In genomic region chr11:51084527-51084926, GRCm38 (mm10) we compare ENCODE assay signal across 22 mouse cellular contexts. TPM values are rescaled to one million over a fixed set of nuclear protein-coding genes. Genes with fewer than 3 reads are reported as not detected.
DNase-seq lines count a peak whose midpoint lies in the region; ATAC-seq lines count a peak whose summit lies in the region.
"Had no signal": no experiment of that assay in that cellular context is flagged by ENCODE, and none has a peak within 500 bp of the region (broad histone marks: within the 10 kb centered on the region; RNA-seq: fewer than 3 reads in every experiment).

No protein-coding gene starts in this region.

- peak; percentile 41 for DNase-seq in embryonic facial prominence, embryonic 14.5 days (ENCODE audit: low spot score)
- DNase-seq in embryonic facial prominence, embryonic 10.5 days (ENCODE audit: low spot score): no peak
- DNase-seq in midbrain, embryonic 14.5 days: peak; percentile 5
- no peak for DNase-seq in midbrain, embryonic 10.5 days (ENCODE audit: low spot score)
- DNase-seq in brain, embryonic 18.5 days (ENCODE audit: low read depth, low spot score): peak; percentile 4
- DNase-seq in kidney, postnatal 4 days: peak; percentile 41 to 48
- DNase-seq in urinary bladder, postnatal 25 days (ENCODE audit: low spot score): no peak
- DNase-seq in layer of hippocampus, adult 8-10 months (ENCODE audit: low spot score in 2 of 2): no peak
- DNase-seq: cerebellum, adult 18-20 months; heart, adult 11 months; liver; lung, embryonic 14.5 days; thymus, postnatal 36 days had no signal

- H3K4me2 ChIP-seq in embryonic facial prominence, embryonic 14.5 days (ENCODE audit: low read depth, low read length): no peak overlapping the region
- H3K4me2 ChIP-seq in midbrain, embryonic 14.5 days (ENCODE audit: low read length): no peak overlapping the region
- H3K4me2 ChIP-seq: hindbrain, embryonic 14.5 days; lung, embryonic 14.5 days had no signal

- 41% methylated on average over 7 of the region's 7 CpGs for WGBS in embryonic facial prominence, embryonic 14.5 days
- WGBS in embryonic facial prominence, embryonic 10.5 days: 52% methylated on average over 7 of the region's 7 CpGs
- 48% methylated on average over 7 of the region's 7 CpGs for WGBS in midbrain, embryonic 14.5 days
- 56% methylated on average over 7 of the region's 7 CpGs for WGBS in midbrain, embryonic 10.5 days

- H3K9ac ChIP-seq in embryonic facial prominence, embryonic 14.5 days (ENCODE audit: low read depth, low read length): no peak overlapping the region
- H3K9ac ChIP-seq in midbrain, embryonic 14.5 days (replicated peaks; ENCODE audit: low read length): no peak overlapping the region
- H3K9ac ChIP-seq: hindbrain, embryonic 14.5 days; lung, embryonic 14.5 days had no signal

- no peak overlapping the region for H3K27ac ChIP-seq in embryonic facial prominence, embryonic 14.5 days (replicated peaks; ENCODE audit: low read depth, low read length)
- no peak overlapping the region for H3K27ac ChIP-seq in embryonic facial prominence, embryonic 10.5 days (replicated peaks)
- H3K27ac ChIP-seq in midbrain, embryonic 14.5 days (replicated peaks; ENCODE audit: low read depth, low read length): no peak overlapping the region
- H3K27ac ChIP-seq in midbrain, embryonic 10.5 days (replicated peaks): no peak overlapping the region
- H3K27ac ChIP-seq: hindbrain, embryonic 14.5 days had no signal

- H3K4me1 ChIP-seq in embryonic facial prominence, embryonic 14.5 days (ENCODE audit: control insufficient read depth, insufficient read depth, low read length): no peaks in the 10 kb centered on the region
- no peaks in the 10 kb centered on the region for H3K4me1 ChIP-seq in embryonic facial prominence, embryonic 10.5 days
- H3K4me1 ChIP-seq in midbrain, embryonic 14.5 days (ENCODE audit: control insufficient read depth, insufficient read depth, low read length): no peaks in the 10 kb centered on the region
- H3K4me1 ChIP-seq in midbrain, embryonic 10.5 days: peaks cover 8% of the 10 kb centered on the region
- H3K4me1 ChIP-seq: megakaryocyte, embryonic 14.5 days had no signal

- H3K9me3 ChIP-seq in embryonic facial prominence, embryonic 14.5 days (ENCODE audit: control insufficient read depth, low read length): no peaks in the 10 kb centered on the region
- H3K9me3 ChIP-seq in embryonic facial prominence, embryonic 10.5 days: no peaks in the 10 kb centered on the region
- no peaks in the 10 kb centered on the region for H3K9me3 ChIP-seq in midbrain, embryonic 14.5 days (ENCODE audit: control insufficient read depth, low read length)
- H3K9me3 ChIP-seq in midbrain, embryonic 10.5 days (replicated peaks): no peaks in the 10 kb centered on the region

- H3K4me3 ChIP-seq in embryonic facial prominence, embryonic 14.5 days (ENCODE audit: low read depth, low read length): no peak overlapping the region
- H3K4me3 ChIP-seq in embryonic facial prominence, embryonic 10.5 days: no peak overlapping the region
- no peak overlapping the region for H3K4me3 ChIP-seq in midbrain, embryonic 14.5 days (replicated peaks; ENCODE audit: low read depth, low read length)
- no peak overlapping the region for H3K4me3 ChIP-seq in midbrain, embryonic 10.5 days
- H3K4me3 ChIP-seq: megakaryocyte, embryonic 14.5 days; myocyte had no signal

- H3K27me3 ChIP-seq in embryonic facial prominence, embryonic 14.5 days (replicated peaks; ENCODE audit: control insufficient read depth, insufficient read depth, low read length): no peaks in the 10 kb centered on the region
- H3K27me3 ChIP-seq in embryonic facial prominence, embryonic 10.5 days (replicated peaks; ENCODE audit: low read depth, poor library complexity, severe bottlenecking): no peaks in the 10 kb centered on the region
- no peaks in the 10 kb centered on the region for H3K27me3 ChIP-seq in midbrain, embryonic 14.5 days (ENCODE audit: control insufficient read depth, insufficient read depth, low read length)
- H3K27me3 ChIP-seq in midbrain, embryonic 10.5 days (ENCODE audit: low read depth, poor library complexity, severe bottlenecking): no peaks in the 10 kb centered on the region

- no peaks in the 10 kb centered on the region for H3K36me3 ChIP-seq in embryonic facial prominence, embryonic 14.5 days (ENCODE audit: control insufficient read depth, insufficient read depth, low read length)
- H3K36me3 ChIP-seq in embryonic facial prominence, embryonic 10.5 days (replicated peaks): no peaks in the 10 kb centered on the region
- no peaks in the 10 kb centered on the region for H3K36me3 ChIP-seq in midbrain, embryonic 14.5 days (ENCODE audit: control insufficient read depth, insufficient read depth, low read length)
- H3K36me3 ChIP-seq in midbrain, embryonic 10.5 days: no peaks in the 10 kb centered on the region

- ATAC-seq in embryonic facial prominence, embryonic 14.5 days (ENCODE audit: low read depth): no peak
- no peak for ATAC-seq in midbrain, embryonic 14.5 days (ENCODE audit: low FRiP score, low TSS enrichment)

RNA-seq across cellular contexts. Expression of gene Zfp354a, which starts 25.5 kb away (rescaled TPM):
- 8.0 and 10.4 TPM in 2 replicates for polyA plus RNA-seq in embryonic facial prominence, embryonic 14.5 days (2014; fragmentation: Nextera tagmentation; extraction: Ambion mirVana)
- 7.8 and 8.6 TPM in 2 replicates for polyA plus RNA-seq in embryonic facial prominence, embryonic 10.5 days (2016; fragmentation: Nextera tagmentation; extraction: Ambion mirVana)
- 15.6 and 16.5 TPM in 2 replicates for polyA plus RNA-seq in midbrain, embryonic 14.5 days (2014; fragmentation: Nextera tagmentation; extraction: Ambion mirVana)
- polyA plus RNA-seq in midbrain, embryonic 10.5 days (2016; fragmentation: Nextera tagmentation; extraction: Ambion mirVana): 10.2 and 10.8 TPM in 2 replicates
- 10 to 100 TPM in 2 of 4 experiments, 1 to 10 TPM in 2; 9.0 to 10.6 (median 10.0) TPM for total RNA-seq in layer of hippocampus, adult 8-10 months (2022)

RNA-seq across cellular contexts. Expression of gene Olfr1375, which starts 36.6 kb away (rescaled TPM):
- polyA plus RNA-seq in embryonic facial prominence, embryonic 14.5 days (2014; fragmentation: Nextera tagmentation; extraction: Ambion mirVana): not detected in 2 replicates
- polyA plus RNA-seq in embryonic facial prominence, embryonic 10.5 days (2016; fragmentation: Nextera tagmentation; extraction: Ambion mirVana): not detected in 2 replicates
- polyA plus RNA-seq in midbrain, embryonic 14.5 days (2014; fragmentation: Nextera tagmentation; extraction: Ambion mirVana): not detected in 2 replicates
- polyA plus RNA-seq in midbrain, embryonic 10.5 days (2016; fragmentation: Nextera tagmentation; extraction: Ambion mirVana): not detected in 2 replicates
- total RNA-seq in layer of hippocampus, adult 8-10 months (2022): not detected
- total RNA-seq: adrenal gland, postnatal 36 days; left cerebral cortex, adult 18-20 months had no signal
- polyA plus RNA-seq: frontal cortex, adult 2 months; heart, postnatal 0 days; hindbrain, embryonic 14.5 days; large intestine, adult 2 months; lung, embryonic 14.5 days; myocyte; stomach, embryonic 16.5 days had no signal

Comparison
In these comparisons a context has a peak if more than half of its experiments do, and no peak if none do; other contexts are left out.
1. DNase-seq: peak in embryonic facial prominence, embryonic 14.5 days (single experiment), midbrain, embryonic 14.5 days (single experiment), brain, embryonic 18.5 days (single experiment) and kidney, postnatal 4 days (2 of 2); none in embryonic facial prominence, embryonic 10.5 days (single experiment), midbrain, embryonic 10.5 days (single experiment), urinary bladder, postnatal 25 days (single experiment) and layer of hippocampus, adult 8-10 months (0 of 2).